Mouse (Mus musculus) small intestine, adult 2 months (tissue): ENCODE measurements around the gene Angptl2.

Experiments
- CTCF ChIP-seq: fragments of 200-500 bp; IDR thresholded peaks from 2 replicates; pipeline ENCODE4 v1.5.1; 2012; ENCODE audit warnings: low read depth, mild to moderate bottlenecking, control low read depth, inconsistent platforms, low read length, moderate library complexity, mixed read lengths; ENCODE audit not compliant: insufficient replicate concordance, insufficient read length; ENCODE audit errors: extremely low read depth
- POLR2A ChIP-seq: fragments of 200-500 bp; IDR thresholded peaks from 2 replicates; pipeline ENCODE4 v1.6.1; 2012; ENCODE audit warnings: low read depth, mild to moderate bottlenecking, control low read depth, inconsistent platforms, low read length, moderate library complexity

- TF ChIP-seq CTCF: no peak
- no peak for TF ChIP-seq POLR2A
Measured at GRCm38 (mm10) chr2:33179930-33180630, 35.8 kb upstream of the Angptl2 start.
